Mouse (Mus musculus): ENCODE results near the gene Eapp. TPM values are rescaled to one million over a fixed set of nuclear protein-coding genes. Genes with fewer than 3 reads are reported as not detected.
"Not testable (repeated sequence)": the region's sequence is repeated elsewhere in the genome, so short reads cannot be mapped to it uniquely, and the experiment has no call there.

Eapp gene
- total and polyA plus RNA-seq, 3 experiments: 43.1 to 53.9 (median 51.5) TPM

DNA sequence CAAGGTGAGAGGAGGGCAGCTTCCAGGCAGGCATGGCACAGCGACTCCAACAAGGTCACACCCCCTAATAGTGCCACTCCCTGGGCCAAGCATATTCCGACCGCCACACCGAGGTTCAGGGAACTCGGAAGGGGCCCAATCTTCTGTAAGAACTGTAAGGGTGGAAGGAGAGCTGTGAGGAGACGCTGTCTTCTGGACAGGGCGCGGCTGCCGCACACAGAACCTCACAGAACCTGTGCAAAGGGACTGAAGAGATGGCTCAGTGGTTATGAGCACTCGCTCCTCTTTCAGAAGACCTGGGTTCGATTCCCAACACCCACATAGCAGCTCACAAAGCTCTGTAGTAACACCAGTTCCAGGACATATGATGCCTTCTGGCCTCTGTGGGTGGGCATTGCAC, 21.8 kb upstream of the Eapp start:
- dilution Hi-C loops (cut with MboI; ENCODE audit: extremely low pct_ligation_motif_present, extremely low pct_unique_long_range_greater_than_20kb, low sequenced_read_pairs); H3K4me2 ChIP-seq (ENCODE audit: insufficient read depth, low read depth, poor library complexity, severe bottlenecking); H3K27me3 ChIP-seq (replicated peaks); H3K4me1 ChIP-seq (ENCODE audit: control insufficient read depth in 1 of 2, insufficient read depth in 2 of 2); in situ Hi-C loops (cut with MboI; ENCODE audit: low pct_ligation_motif_present, low pct_unique_long_range_greater_than_20kb, low sequenced_read_pairs); DNase-seq (ENCODE audit: extremely low read depth); H3K4me3 ChIP-seq (replicated peaks in 1 of 3; ENCODE audit: low read depth in 2 of 3, low read length in 2 of 3, poor library complexity in 1 of 3); H3K9ac ChIP-seq (ENCODE audit: insufficient read depth, low read depth); H3K36me3 ChIP-seq (replicated peaks in 1 of 2; ENCODE audit: control insufficient read depth in 1 of 2, insufficient read depth in 1 of 2, low read length in 1 of 2); H3K9me3 ChIP-seq (replicated peaks; ENCODE audit: low read length); H3K79me2 ChIP-seq (replicated peaks; ENCODE audit: control insufficient read depth, extremely low read depth, insufficient read depth, poor library complexity, severe bottlenecking); H3K27ac ChIP-seq (ENCODE audit: insufficient read depth, low read depth): not testable (repeated sequence)

DNA sequence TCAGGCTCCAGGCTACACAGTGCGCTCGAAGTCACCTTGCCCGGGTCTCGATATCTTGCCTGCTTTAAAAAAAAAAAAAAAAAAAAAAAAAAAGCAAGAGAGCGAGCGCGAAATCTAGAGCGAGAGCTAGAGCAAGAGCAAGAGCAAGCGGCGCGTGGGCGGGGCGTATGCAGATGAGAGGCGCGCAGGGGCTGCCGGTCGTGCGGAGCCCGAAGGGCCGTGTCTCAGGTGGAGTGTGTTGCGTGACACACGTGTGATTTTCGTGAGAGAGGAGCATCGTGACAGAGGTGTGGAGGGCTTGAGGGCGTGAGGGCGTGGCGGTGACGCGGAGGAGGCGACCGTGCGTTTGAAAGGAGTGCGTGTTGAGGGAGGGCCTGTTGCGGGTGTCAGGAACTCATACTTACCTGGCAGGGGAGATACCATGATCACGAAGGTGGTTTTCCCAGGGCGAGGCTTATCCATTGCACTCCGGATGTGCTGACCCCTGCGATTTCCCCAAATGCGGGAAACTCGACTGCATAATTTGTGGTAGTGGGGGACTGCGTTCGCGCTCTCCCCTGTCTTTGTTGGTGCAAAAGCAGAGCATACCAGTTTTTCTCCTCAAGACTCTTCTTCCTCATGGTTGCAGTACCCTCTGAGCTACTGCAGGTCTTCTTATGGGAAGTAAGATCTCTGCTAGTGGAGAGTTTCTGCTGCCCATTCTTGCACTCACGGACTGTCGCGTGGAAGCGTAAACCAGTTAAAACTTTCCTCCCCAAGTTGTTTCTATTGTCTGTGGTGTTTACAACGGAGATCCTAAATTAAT, 18.3 kb upstream of the Eapp start:
- DNase-seq (ENCODE audit: extremely low read depth); H3K27me3 ChIP-seq (replicated peaks); in situ Hi-C loops (cut with MboI; ENCODE audit: low pct_ligation_motif_present, low pct_unique_long_range_greater_than_20kb, low sequenced_read_pairs); H3K79me2 ChIP-seq (replicated peaks; ENCODE audit: control insufficient read depth, extremely low read depth, insufficient read depth, poor library complexity, severe bottlenecking); H3K4me1 ChIP-seq (ENCODE audit: control insufficient read depth in 1 of 2, insufficient read depth in 2 of 2); H3K9ac ChIP-seq (ENCODE audit: insufficient read depth, low read depth); H3K9me3 ChIP-seq (replicated peaks; ENCODE audit: low read length); H3K4me3 ChIP-seq (replicated peaks in 1 of 3; ENCODE audit: low read depth in 2 of 3, low read length in 2 of 3, poor library complexity in 1 of 3); H3K36me3 ChIP-seq (replicated peaks in 1 of 2; ENCODE audit: control insufficient read depth in 1 of 2, insufficient read depth in 1 of 2, low read length in 1 of 2); dilution Hi-C loops (cut with MboI; ENCODE audit: extremely low pct_ligation_motif_present, extremely low pct_unique_long_range_greater_than_20kb, low sequenced_read_pairs); H3K4me2 ChIP-seq (ENCODE audit: insufficient read depth, low read depth, poor library complexity, severe bottlenecking); H3K27ac ChIP-seq (ENCODE audit: insufficient read depth, low read depth): not testable (repeated sequence)

DNA sequence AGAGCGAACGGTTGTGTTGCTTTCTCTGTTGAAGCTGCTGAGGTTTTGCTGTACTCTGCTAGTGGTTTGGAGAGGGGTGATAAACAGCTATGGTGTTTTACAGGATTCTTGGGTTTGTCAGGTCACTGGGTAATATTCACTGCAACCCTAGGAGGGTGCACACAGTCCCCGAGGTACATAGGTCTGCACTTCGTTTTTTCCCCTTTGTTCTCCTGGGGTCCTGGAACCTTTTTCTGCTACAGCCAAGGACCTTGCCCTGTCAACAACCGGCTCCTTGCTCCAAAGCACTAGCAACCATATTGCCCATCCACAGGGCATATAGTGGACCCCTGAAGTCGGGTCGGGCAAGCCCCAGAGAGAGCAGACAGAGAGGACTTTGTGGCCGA, 14.8 kb upstream of the Eapp start:
- H3K27me3 ChIP-seq (replicated peaks); H3K4me2 ChIP-seq (ENCODE audit: insufficient read depth, low read depth, poor library complexity, severe bottlenecking); H3K9ac ChIP-seq (ENCODE audit: insufficient read depth, low read depth); H3K27ac ChIP-seq (ENCODE audit: insufficient read depth, low read depth); H3K9me3 ChIP-seq (replicated peaks; ENCODE audit: low read length); H3K4me3 ChIP-seq (replicated peaks in 1 of 3; ENCODE audit: low read depth in 2 of 3, low read length in 2 of 3, poor library complexity in 1 of 3); H3K79me2 ChIP-seq (replicated peaks; ENCODE audit: control insufficient read depth, extremely low read depth, insufficient read depth, poor library complexity, severe bottlenecking); dilution Hi-C loops (cut with MboI; ENCODE audit: extremely low pct_ligation_motif_present, extremely low pct_unique_long_range_greater_than_20kb, low sequenced_read_pairs); H3K4me1 ChIP-seq (ENCODE audit: control insufficient read depth in 1 of 2, insufficient read depth in 2 of 2); H3K36me3 ChIP-seq (replicated peaks in 1 of 2; ENCODE audit: control insufficient read depth in 1 of 2, insufficient read depth in 1 of 2, low read length in 1 of 2); in situ Hi-C loops (cut with MboI; ENCODE audit: low pct_ligation_motif_present, low pct_unique_long_range_greater_than_20kb, low sequenced_read_pairs); DNase-seq (ENCODE audit: extremely low read depth): not testable (repeated sequence)
- peak; percentile 83 for TF ChIP-seq ZMIZ1 (IDR thresholded peaks at IDR 0.05; ENCODE audit: low read depth, low read length)
- 0 out of 2 replicates have a peak, but pooled peaks have one; percentile 30 for TF ChIP-seq POLR2AphosphoS2 (IDR thresholded peaks at IDR 0.05; ENCODE audit: low read depth, low read length)
- peak; percentile 58 for TF ChIP-seq POLR2A (IDR thresholded peaks at IDR 0.05; ENCODE audit: low read depth, low read length)
- TF ChIP-seq ETS1 (conservative IDR thresholded peaks at IDR 0.05; ENCODE audit: low read depth, low read length): 0 out of 2 replicates have a peak, but pooled peaks have one; percentile 19
- peak; percentile 41; the same call in 1 of the 2 replicates for TF ChIP-seq NELFE (IDR thresholded peaks at IDR 0.05; ENCODE audit: low read depth, low read length)
